ENCODE assay signal across 10 mouse cellular contexts in the genomic region with DNA sequence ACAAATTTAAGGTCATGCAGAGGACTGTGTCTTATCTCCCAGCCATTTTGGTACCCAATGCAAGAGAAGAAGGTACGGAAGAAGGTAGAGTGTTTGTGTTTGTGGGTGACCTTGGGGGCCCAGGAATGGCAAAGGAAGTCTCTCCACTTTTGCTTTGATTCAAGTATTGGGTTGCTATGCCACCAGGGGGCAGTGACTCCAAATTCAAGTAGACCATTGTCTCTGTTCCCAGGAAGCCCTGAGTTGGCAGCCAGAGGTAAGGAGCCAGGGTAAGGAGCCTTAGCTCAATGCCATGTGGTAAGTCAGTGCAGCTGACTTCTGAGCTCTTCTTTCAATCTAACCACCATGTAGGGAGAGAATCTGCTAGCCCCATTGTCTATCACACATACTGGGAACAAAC. TPM values are rescaled to one million over a fixed set of nuclear protein-coding genes. Genes with fewer than 3 reads are reported as not detected.
A peak's percentile ranks its signal among the peaks of the same experiment; 100 is the strongest.
DNase-seq lines count a peak whose midpoint lies in the region; ATAC-seq and TF ChIP-seq lines count a peak whose summit lies in the region.
"Had no signal": no experiment of that assay in that cellular context is flagged by ENCODE, and none has a peak within 500 bp of the region (broad histone marks: within the 10 kb centered on the region; RNA-seq: fewer than 3 reads in every experiment).

No protein-coding gene starts in this region.

- DNase-seq in heart, postnatal 4 days = peak; percentile 42
- no peak for DNase-seq in heart, postnatal 25 days (ENCODE audit: low spot score)
- DNase-seq in neural tube, embryonic 11.5 days (ENCODE audit: low spot score) = peak; percentile 11
- no peak for DNase-seq in neural tube, embryonic 10.5 days (ENCODE audit: extremely low spot score, low spot score)
- peak; percentile 15 for DNase-seq in stomach, postnatal 0 days (ENCODE audit: low spot score)
- DNase-seq: layer of hippocampus, adult 9-11 months had no signal

- no peaks in the 10 kb centered on the region for H3K9me3 ChIP-seq in neural tube, embryonic 11.5 days (ENCODE audit: control insufficient read depth, low read length)
- H3K9me3 ChIP-seq in stomach, postnatal 0 days (ENCODE audit: control insufficient read depth, low read length) = no peaks in the 10 kb centered on the region
- H3K9me3 ChIP-seq in forebrain, embryonic 13.5 days (replicated peaks) = no peaks in the 10 kb centered on the region
- H3K9me3 ChIP-seq: embryonic facial prominence, embryonic 13.5 days had no signal

- H3K9ac ChIP-seq in neural tube, embryonic 11.5 days (ENCODE audit: low read length) = no peak overlapping the region
- H3K9ac ChIP-seq in stomach, postnatal 0 days (ENCODE audit: low read length) = no peak overlapping the region
- H3K9ac ChIP-seq in forebrain, embryonic 13.5 days = no peak overlapping the region
- H3K9ac ChIP-seq: embryonic facial prominence, embryonic 13.5 days had no signal

- intact Hi-C loops in heart, postnatal 25 days (cut with DNase I) = loop anchor here (10.0 kb wide), 1 partner anchor 831 kb away; no protein-coding TSS in a partner anchor

- H3K27me3 ChIP-seq in neural tube, embryonic 11.5 days (ENCODE audit: control insufficient read depth, insufficient read depth, low read length) = no peaks in the 10 kb centered on the region
- H3K27me3 ChIP-seq in stomach, postnatal 0 days (ENCODE audit: control insufficient read depth, insufficient read depth, low read length) = no peaks in the 10 kb centered on the region
- H3K27me3 ChIP-seq in forebrain, embryonic 13.5 days = no peaks in the 10 kb centered on the region
- H3K27me3 ChIP-seq: embryonic facial prominence, embryonic 13.5 days had no signal

- ATAC-seq in neural tube, embryonic 11.5 days (ENCODE audit: insufficient read depth, low FRiP score, low TSS enrichment) = no peak
- no peak for ATAC-seq in stomach, postnatal 0 days (ENCODE audit: low FRiP score, low TSS enrichment)
- ATAC-seq in forebrain, embryonic 13.5 days = no peak

- H3K4me1 ChIP-seq in neural tube, embryonic 11.5 days (ENCODE audit: control insufficient read depth, insufficient read depth, low read length) = no peaks in the 10 kb centered on the region
- H3K4me1 ChIP-seq in cortical plate, adult 2 months (ENCODE audit: control insufficient read depth, insufficient read depth, low read length) = no peaks in the 10 kb centered on the region
- no peaks in the 10 kb centered on the region for H3K4me1 ChIP-seq in stomach, postnatal 0 days (replicated peaks; ENCODE audit: control insufficient read depth, insufficient read depth)
- no peaks in the 10 kb centered on the region for H3K4me1 ChIP-seq in forebrain, embryonic 13.5 days
- H3K4me1 ChIP-seq: embryonic facial prominence, embryonic 13.5 days had no signal

- 74% methylated on average over 1 of the region's 1 CpGs for WGBS in neural tube, embryonic 11.5 days
- 80% methylated on average over 1 of the region's 1 CpGs for WGBS in stomach, postnatal 0 days
- 97% methylated on average over 1 of the region's 1 CpGs for WGBS in forebrain, embryonic 13.5 days

- H3K4me2 ChIP-seq in neural tube, embryonic 11.5 days (ENCODE audit: low read depth) = no peak overlapping the region
- no peak overlapping the region for H3K4me2 ChIP-seq in stomach, postnatal 0 days (replicated peaks; ENCODE audit: low read depth)
- H3K4me2 ChIP-seq in forebrain, embryonic 13.5 days = no peak overlapping the region
- H3K4me2 ChIP-seq: embryonic facial prominence, embryonic 13.5 days had no signal

- TF ChIP-seq CTCF in cortical plate, adult 2 months (IDR thresholded peaks at IDR 0.05; ENCODE audit: extremely low read depth, insufficient read depth, low read length) = 0 out of 2 replicates have a peak, but pooled peaks have one; percentile 20
- TF ChIP-seq CTCF in stomach, postnatal 0 days (IDR thresholded peaks at IDR 0.05; ENCODE audit: low read depth) = peak; percentile 61

- H3K36me3 ChIP-seq in neural tube, embryonic 11.5 days (ENCODE audit: control insufficient read depth, insufficient read depth, low read length) = no peaks in the 10 kb centered on the region
- no peaks in the 10 kb centered on the region for H3K36me3 ChIP-seq in stomach, postnatal 0 days (ENCODE audit: control insufficient read depth, insufficient read depth, low read length)
- no peaks in the 10 kb centered on the region for H3K36me3 ChIP-seq in forebrain, embryonic 13.5 days (ENCODE audit: poor library complexity, severe bottlenecking)
- H3K36me3 ChIP-seq: embryonic facial prominence, embryonic 13.5 days had no signal

- TF ChIP-seq POLR2A in cortical plate, adult 2 months (IDR thresholded peaks at IDR 0.05; ENCODE audit: extremely low read depth, insufficient read depth, low read length) = no peak

- TF ChIP-seq EP300 in stomach, postnatal 0 days (optimal IDR thresholded peaks at IDR 0.05) = no peak

- no peak overlapping the region for H3K27ac ChIP-seq in neural tube, embryonic 11.5 days (ENCODE audit: low read depth, low read length)
- no peak overlapping the region for H3K27ac ChIP-seq in cortical plate, adult 2 months (ENCODE audit: insufficient read depth, low read length)
- no peak overlapping the region for H3K27ac ChIP-seq in stomach, postnatal 0 days (replicated peaks)
- H3K27ac ChIP-seq in forebrain, embryonic 13.5 days = no peak overlapping the region
- H3K27ac ChIP-seq: embryonic facial prominence, embryonic 13.5 days had no signal

- no peak overlapping the region for H3K4me3 ChIP-seq in neural tube, embryonic 11.5 days (ENCODE audit: low read depth, low read length)
- H3K4me3 ChIP-seq in cortical plate, adult 2 months (ENCODE audit: insufficient read depth, low read length) = no peak overlapping the region
- no peak overlapping the region for H3K4me3 ChIP-seq in stomach, postnatal 0 days (ENCODE audit: low read depth, low read length)
- no peak overlapping the region for H3K4me3 ChIP-seq in forebrain, embryonic 13.5 days
- H3K4me3 ChIP-seq: embryonic facial prominence, embryonic 13.5 days had no signal

RNA-seq across cellular contexts. Expression of a gene that starts 7.9 kb away (rescaled TPM):
- under 1 TPM; 0.16 to 0.79 TPM for total RNA-seq in heart, postnatal 4 days (2021)
- not detected for total RNA-seq in heart, postnatal 25 days (2021)
- 0.09 TPM in 1 of 2 replicates, not detected in the other for polyA plus RNA-seq in neural tube, embryonic 11.5 days (2014; fragmentation: Nextera tagmentation; extraction: Ambion mirVana)
- polyA plus RNA-seq in cortical plate, adult 2 months (2012; rRNA removed) = 0.54 and 0.66 TPM in 2 replicates
- polyA plus RNA-seq in stomach, postnatal 0 days (2015; fragmentation: Nextera tagmentation; extraction: Ambion mirVana) = 0.07 and 0.15 TPM in 2 replicates
- 0.06 and 0.18 TPM in 2 replicates for polyA plus RNA-seq in forebrain, embryonic 13.5 days (2015; fragmentation: Nextera tagmentation; extraction: Ambion mirVana)
- total RNA-seq: heart, adult 8-10 months had no signal

RNA-seq across cellular contexts. Expression of a gene that starts 11.0 kb away (rescaled TPM):
- total RNA-seq in heart, postnatal 4 days (2021) = not detected
- total RNA-seq in heart, postnatal 25 days (2021) = not detected
- polyA plus RNA-seq in neural tube, embryonic 11.5 days (2014; fragmentation: Nextera tagmentation; extraction: Ambion mirVana) = not detected in 2 replicates
- polyA plus RNA-seq in cortical plate, adult 2 months (2012; rRNA removed) = 0.46 and 0.47 TPM in 2 replicates
- polyA plus RNA-seq in stomach, postnatal 0 days (2015; fragmentation: Nextera tagmentation; extraction: Ambion mirVana) = not detected in 2 replicates
- polyA plus RNA-seq in forebrain, embryonic 13.5 days (2015; fragmentation: Nextera tagmentation; extraction: Ambion mirVana) = not detected in 2 replicates
- total RNA-seq: heart, adult 8-10 months had no signal
- polyA plus RNA-seq: embryonic facial prominence, embryonic 13.5 days had no signal

RNA-seq across cellular contexts. Expression of a gene that starts 21.4 kb away (rescaled TPM):
- total RNA-seq in heart, postnatal 4 days (2021) = 10 to 100 TPM; 24.9 to 30.9 TPM
- total RNA-seq in heart, postnatal 25 days (2021) = 10 to 100 TPM in 1 of 2 experiments, 1 to 10 TPM in 1; 7.6 to 13.0 TPM
- 7.8 and 8.6 TPM in 2 replicates for polyA plus RNA-seq in neural tube, embryonic 11.5 days (2014; fragmentation: Nextera tagmentation; extraction: Ambion mirVana)
- 27.6 and 28.4 TPM in 2 replicates for polyA plus RNA-seq in cortical plate, adult 2 months (2012; rRNA removed)
- polyA plus RNA-seq in stomach, postnatal 0 days (2015; fragmentation: Nextera tagmentation; extraction: Ambion mirVana) = 2.2 and 2.4 TPM in 2 replicates
- 6.5 TPM in 2 replicates for polyA plus RNA-seq in forebrain, embryonic 13.5 days (2015; fragmentation: Nextera tagmentation; extraction: Ambion mirVana)

Comparison
In these comparisons a context has a peak if more than half of its experiments do, and no peak if none do; other contexts are left out.
1. DNase-seq: peak in heart, postnatal 4 days (single experiment), neural tube, embryonic 11.5 days (single experiment) and stomach, postnatal 0 days (single experiment); none in heart, postnatal 25 days (single experiment) and neural tube, embryonic 10.5 days (single experiment).